Mouse (Mus musculus): ENCODE results near the gene Crls1.

DNA sequence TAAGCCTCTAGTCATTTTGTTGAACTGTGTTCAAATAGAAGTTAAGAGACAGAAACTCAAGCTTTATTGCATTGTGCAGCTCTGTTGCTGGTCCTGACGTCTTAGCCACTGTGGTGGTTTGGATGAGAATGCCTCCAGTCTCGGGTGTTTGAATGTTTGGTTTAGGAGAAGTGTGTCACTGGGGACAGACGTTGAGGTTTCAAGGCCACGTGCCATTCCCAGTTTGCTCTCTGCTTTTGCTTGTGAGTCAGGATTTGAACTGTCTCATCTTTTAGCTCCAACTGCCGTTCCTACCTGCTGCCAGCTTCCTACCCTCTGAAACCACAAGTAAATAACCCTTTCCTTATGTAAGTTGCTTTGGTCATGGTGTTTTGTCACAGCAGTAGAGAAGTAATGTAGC lies 21.1 kb downstream of the Crls1 start:
- TF ChIP-seq POLR2A (IDR thresholded peaks at IDR 0.05; ENCODE audit: low read depth, low read length) (no peak), CTCF (IDR thresholded peaks at IDR 0.05; ENCODE audit: borderline replicate concordance, insufficient read depth, low read length) (no peak)
